ENCODE assay signal across 8 mouse cellular contexts in genomic region chr10:93425665-93426064, GRCm38 (mm10). TPM values are rescaled to one million over a fixed set of nuclear protein-coding genes. Genes with fewer than 3 reads are reported as not detected.
DNase-seq lines count a peak whose midpoint lies in the region; ATAC-seq lines count a peak whose summit lies in the region.

No protein-coding gene starts in this region.

- ATAC-seq in embryonic facial prominence, embryonic 13.5 days (ENCODE audit: insufficient number of reproducible peaks, insufficient read depth, low FRiP score, low TSS enrichment, low read depth): peak; percentile 56
- peak; percentile 83; the same call in 1 of the 2 replicates for ATAC-seq in limb, embryonic 12.5 days (ENCODE audit: insufficient number of reproducible peaks, insufficient read depth, low FRiP score, low TSS enrichment, low read depth)
- peak; percentile 86 for ATAC-seq in midbrain, embryonic 16.5 days

- H3K36me3 ChIP-seq in embryonic facial prominence, embryonic 13.5 days: no peaks in the 10 kb centered on the region
- H3K36me3 ChIP-seq in limb, embryonic 12.5 days: no peaks in the 10 kb centered on the region
- no peaks in the 10 kb centered on the region for H3K36me3 ChIP-seq in midbrain, embryonic 16.5 days (ENCODE audit: control insufficient read depth, insufficient read depth, low read length)

- H3K9me3 ChIP-seq in embryonic facial prominence, embryonic 13.5 days: no peaks in the 10 kb centered on the region
- no peaks in the 10 kb centered on the region for H3K9me3 ChIP-seq in limb, embryonic 12.5 days
- no peaks in the 10 kb centered on the region for H3K9me3 ChIP-seq in midbrain, embryonic 16.5 days (replicated peaks; ENCODE audit: control insufficient read depth, low read length, poor library complexity, severe bottlenecking)

- H3K27ac ChIP-seq in embryonic facial prominence, embryonic 13.5 days: no peak overlapping the region
- H3K27ac ChIP-seq in limb, embryonic 12.5 days: no peak overlapping the region
- H3K27ac ChIP-seq in midbrain, embryonic 16.5 days (ENCODE audit: low read length): no peak overlapping the region

- DNase-seq in A20 (ENCODE audit: low read depth, low spot score): peak; percentile 85
- DNase-seq in adrenal gland, postnatal 4 days (ENCODE audit: low spot score in 2 of 2): peak; percentile 30 to 74
- DNase-seq in heart, adult 8-10 months (ENCODE audit: low spot score): peak; percentile 92
- peak; percentile 75 to 83 for DNase-seq in kidney, adult 8-10 months
- peak; percentile 76 to 83 for DNase-seq in spleen, postnatal 36 days (ENCODE audit: low spot score in 2 of 2)

- H3K27me3 ChIP-seq in embryonic facial prominence, embryonic 13.5 days: no peaks in the 10 kb centered on the region
- H3K27me3 ChIP-seq in limb, embryonic 12.5 days: no peaks in the 10 kb centered on the region
- no peaks in the 10 kb centered on the region; the same call in 1 of the 2 replicates for H3K27me3 ChIP-seq in midbrain, embryonic 16.5 days (ENCODE audit: control insufficient read depth, insufficient read depth, low read depth, low read length)

- H3K9ac ChIP-seq in embryonic facial prominence, embryonic 13.5 days: no peak overlapping the region
- no peak overlapping the region for H3K9ac ChIP-seq in limb, embryonic 12.5 days (replicated peaks)
- no peak overlapping the region for H3K9ac ChIP-seq in midbrain, embryonic 16.5 days (ENCODE audit: low read depth, low read length)

- no peak overlapping the region for H3K4me3 ChIP-seq in embryonic facial prominence, embryonic 13.5 days
- no peak overlapping the region for H3K4me3 ChIP-seq in limb, embryonic 12.5 days (replicated peaks)
- no peak overlapping the region for H3K4me3 ChIP-seq in midbrain, embryonic 16.5 days (ENCODE audit: low read depth, low read length)

- peaks cover 2% of the 10 kb centered on the region; the same call in 1 of the 2 replicates for H3K4me1 ChIP-seq in embryonic facial prominence, embryonic 13.5 days
- peaks cover 1% of the 10 kb centered on the region; the same call in 1 of the 2 replicates for H3K4me1 ChIP-seq in limb, embryonic 12.5 days (replicated peaks)
- no peaks in the 10 kb centered on the region for H3K4me1 ChIP-seq in midbrain, embryonic 16.5 days (ENCODE audit: control insufficient read depth, insufficient read depth, low read length)

- no peak overlapping the region for H3K4me2 ChIP-seq in embryonic facial prominence, embryonic 13.5 days
- H3K4me2 ChIP-seq in limb, embryonic 12.5 days: no peak overlapping the region
- no peak overlapping the region for H3K4me2 ChIP-seq in midbrain, embryonic 16.5 days (ENCODE audit: low read length)

- 3% methylated on average over 2 of the region's 2 CpGs for WGBS in embryonic facial prominence, embryonic 13.5 days
- WGBS in limb, embryonic 12.5 days: 0% methylated on average over 2 of the region's 2 CpGs
- WGBS in midbrain, embryonic 16.5 days: 2% methylated on average over 2 of the region's 2 CpGs

RNA-seq across cellular contexts. Expression of gene Lta4h, which starts 27.5 kb away (rescaled TPM):
- 10 to 100 TPM; 90.0 to 93.3 TPM for total RNA-seq in adrenal gland, postnatal 4 days (2021)
- polyA plus RNA-seq in embryonic facial prominence, embryonic 13.5 days (2015; fragmentation: Nextera tagmentation; extraction: Ambion mirVana): 206 and 215 TPM in 2 replicates
- 10 to 100 TPM; 32.4 to 38.7 (median 33.0) TPM for total RNA-seq in heart, adult 8-10 months (2022)
- 200 and 209 TPM in 2 replicates for polyA plus RNA-seq in limb, embryonic 12.5 days (2016; fragmentation: Nextera tagmentation; extraction: Ambion mirVana)
- polyA plus RNA-seq in midbrain, embryonic 16.5 days (2015; fragmentation: Nextera tagmentation; extraction: Ambion mirVana): 87.7 and 95.3 TPM in 2 replicates
